ENCODE assay signal across 8 mouse cellular contexts in genomic region chrX:162759251-162760114, GRCm38 (mm10). TPM values are rescaled to one million over a fixed set of nuclear protein-coding genes. Genes with fewer than 3 reads are reported as not detected.
DNase-seq lines count a peak whose midpoint lies in the region; ATAC-seq lines count a peak whose summit lies in the region.

No protein-coding gene starts in this region.

- peak overlapping the region; percentile 74 for H3K4me3 ChIP-seq in heart, embryonic 12.5 days
- H3K4me3 ChIP-seq in liver, embryonic 13.5 days (replicated peaks): peak overlapping the region; percentile 77
- peak overlapping the region; percentile 61 for H3K4me3 ChIP-seq in neural tube, embryonic 13.5 days

- peaks cover 9% of the 10 kb centered on the region for H3K36me3 ChIP-seq in heart, embryonic 12.5 days
- peaks cover 10% of the 10 kb centered on the region; the same call in 1 of the 2 replicates for H3K36me3 ChIP-seq in liver, embryonic 13.5 days
- H3K36me3 ChIP-seq in neural tube, embryonic 13.5 days: no peaks in the 10 kb centered on the region; the same call in 1 of the 2 replicates

- peak overlapping the region; percentile 99 for H3K27ac ChIP-seq in heart, embryonic 12.5 days (ENCODE audit: poor library complexity, severe bottlenecking)
- peak overlapping the region; percentile 83 for H3K27ac ChIP-seq in liver, embryonic 13.5 days
- H3K27ac ChIP-seq in neural tube, embryonic 13.5 days (replicated peaks): peak overlapping the region; percentile 92

- peak; percentile 51; the same call in 1 of the 2 replicates for ATAC-seq in heart, embryonic 12.5 days (ENCODE audit: insufficient number of reproducible peaks, low FRiP score)
- no peak for ATAC-seq in liver, embryonic 13.5 days (ENCODE audit: low read depth)
- no peak for ATAC-seq in neural tube, embryonic 13.5 days (ENCODE audit: low read depth)

- H3K9me3 ChIP-seq in heart, embryonic 12.5 days (replicated peaks): no peaks in the 10 kb centered on the region
- H3K9me3 ChIP-seq in liver, embryonic 13.5 days (replicated peaks): no peaks in the 10 kb centered on the region
- H3K9me3 ChIP-seq in neural tube, embryonic 13.5 days: no peaks in the 10 kb centered on the region

- no peaks in the 10 kb centered on the region for H3K27me3 ChIP-seq in heart, embryonic 12.5 days (replicated peaks)
- peaks cover 3% of the 10 kb centered on the region; the same call in 1 of the 2 replicates for H3K27me3 ChIP-seq in liver, embryonic 13.5 days
- no peaks in the 10 kb centered on the region for H3K27me3 ChIP-seq in neural tube, embryonic 13.5 days

- 0 out of 2 replicates have a peak, but pooled peaks cover 2% of the 10 kb centered on the region for H3K4me1 ChIP-seq in heart, embryonic 12.5 days (replicated peaks)
- peaks cover 16% of the 10 kb centered on the region for H3K4me1 ChIP-seq in liver, embryonic 13.5 days (replicated peaks)
- H3K4me1 ChIP-seq in neural tube, embryonic 13.5 days (replicated peaks): peaks cover 8% of the 10 kb centered on the region

- peak; percentile 15 to 23 for DNase-seq in lung, adult 18-20 months
- DNase-seq in lung, postnatal 25 days (ENCODE audit: low spot score): no peak
- DNase-seq in embryo, embryonic 10 days (ENCODE audit: low spot score): peak; percentile 50
- peak; percentile 5 to 48 for DNase-seq in kidney, postnatal 25 days
- peak; percentile 9 for DNase-seq in liver, embryonic 13.5 days
- DNase-seq in thymus, postnatal 4 days: peak; percentile 56

- H3K9ac ChIP-seq in heart, embryonic 12.5 days: peak overlapping the region; percentile 59
- H3K9ac ChIP-seq in liver, embryonic 13.5 days: peak overlapping the region; percentile 69
- H3K9ac ChIP-seq in neural tube, embryonic 13.5 days: peak overlapping the region; percentile 64

- WGBS in heart, embryonic 12.5 days: 16% methylated on average over 32 of the region's 32 CpGs
- 17% methylated on average over 30 of the region's 32 CpGs for WGBS in liver, embryonic 13.5 days (ENCODE audit: insufficient replicate concordance)
- 23% methylated on average over 32 of the region's 32 CpGs for WGBS in neural tube, embryonic 13.5 days

- H3K4me2 ChIP-seq in heart, embryonic 12.5 days: peak overlapping the region; percentile 59
- H3K4me2 ChIP-seq in liver, embryonic 13.5 days: peak overlapping the region; percentile 73
- peak overlapping the region; percentile 52 for H3K4me2 ChIP-seq in neural tube, embryonic 13.5 days

RNA-seq across cellular contexts. Expression of gene Rbbp7, which starts 0.7 kb away (rescaled TPM):
- polyA plus RNA-seq in heart, embryonic 12.5 days (2016; fragmentation: Nextera tagmentation; extraction: Ambion mirVana): 414 and 428 TPM in 2 replicates
- polyA plus RNA-seq in liver, embryonic 13.5 days (2015; fragmentation: Nextera tagmentation; extraction: Ambion mirVana): 265 and 297 TPM in 2 replicates
- 202 and 224 TPM in 2 replicates for polyA plus RNA-seq in neural tube, embryonic 13.5 days (2015; fragmentation: Nextera tagmentation; extraction: Ambion mirVana)
